Mouse (Mus musculus): ENCODE results near the gene Cmtm5. TPM values are rescaled to one million over a fixed set of nuclear protein-coding genes. Genes with fewer than 3 reads are reported as not detected.

Gene Cmtm5
- total and polyA plus RNA-seq, 2 experiments from 2014 or later, result 0.34 to 8.1 TPM

DNA sequence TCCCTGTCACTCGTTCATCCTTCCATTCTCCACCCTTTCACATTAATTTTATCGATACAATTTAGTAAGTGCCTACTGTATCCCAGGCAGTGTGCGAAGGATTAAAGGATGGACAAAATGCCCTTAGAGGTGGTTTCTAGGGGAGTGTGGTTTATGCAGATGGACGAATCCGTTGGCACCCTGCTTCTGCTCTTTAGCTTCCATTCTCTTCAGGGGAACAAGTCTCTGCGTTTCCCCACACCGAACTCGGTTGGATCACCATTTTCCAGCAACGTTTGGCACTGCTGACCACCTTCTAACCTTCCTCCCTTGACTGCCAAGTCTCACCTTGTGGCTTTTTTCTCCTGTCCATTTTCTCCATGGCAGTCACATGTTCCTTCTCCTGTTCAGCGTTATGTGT is 22.7 kb upstream of the Cmtm5 start:
- Histone ChIP-seq H3K27ac (ENCODE audit: low read depth) (no peak overlapping the region), H3K4me3 (ENCODE audit: low read depth, low read length) (peak overlapping the region; percentile 84), H3K27me3 (ENCODE audit: control insufficient read depth, insufficient read depth, low read length) (no peaks in the 10 kb centered on the region), H3K9me3 (replicated peaks; ENCODE audit: control insufficient read depth, low read length) (no peaks in the 10 kb centered on the region), H3K4me2 (ENCODE audit: low read depth, low read length) (peak overlapping the region; percentile 99), H3K36me3 (replicated peaks; ENCODE audit: control insufficient read depth, insufficient read depth, low read length) (0 out of 2 replicates have a peak, but pooled peaks cover 12% of the 10 kb centered on the region), H3K9ac (replicated peaks; ENCODE audit: low read depth, low read length) (peak overlapping the region; percentile 76; the same call in 1 of the 2 replicates), H3K4me1 (ENCODE audit: control insufficient read depth, insufficient read depth) (peaks cover 6% of the 10 kb centered on the region)
- 20% methylated on average over 10 of the region's 10 CpGs for WGBS
- ATAC-seq (ENCODE audit: insufficient read depth, low read depth) (0 out of 2 replicates have a peak, but pooled peaks have one; percentile 0), DNase-seq (ENCODE audit: low spot score) (no peak)
- TF ChIP-seq CTCF (IDR thresholded peaks at IDR 0.05; ENCODE audit: low read depth), result no peak
- TF ChIP-seq EP300 (IDR thresholded peaks at IDR 0.05; ENCODE audit: low read depth), result no peak

GRCm38 (mm10) chr14:54920076-54920685 is 15.9 kb upstream of the Cmtm5 start:
- ATAC-seq (ENCODE audit: insufficient read depth, low read depth), result no peak
- no peak for DNase-seq (ENCODE audit: low spot score)
- 81% methylated on average over 16 of the region's 16 CpGs for WGBS
- Histone ChIP-seq H3K9ac (replicated peaks; ENCODE audit: low read depth, low read length) (no peak overlapping the region), H3K27me3 (ENCODE audit: control insufficient read depth, insufficient read depth, low read length) (no peaks in the 10 kb centered on the region), H3K27ac (ENCODE audit: low read depth) (no peak overlapping the region), H3K36me3 (replicated peaks; ENCODE audit: control insufficient read depth, insufficient read depth, low read length) (0 out of 2 replicates have a peak, but pooled peaks cover 12% of the 10 kb centered on the region), H3K4me3 (ENCODE audit: low read depth, low read length) (no peak overlapping the region), H3K4me1 (ENCODE audit: control insufficient read depth, insufficient read depth) (peaks cover 3% of the 10 kb centered on the region; the same call in 1 of the 2 replicates), H3K9me3 (replicated peaks; ENCODE audit: control insufficient read depth, low read length) (no peaks in the 10 kb centered on the region), H3K4me2 (ENCODE audit: low read depth, low read length) (no peak overlapping the region)
- TF ChIP-seq EP300 (IDR thresholded peaks at IDR 0.05; ENCODE audit: low read depth) (no peak), CTCF (IDR thresholded peaks at IDR 0.05; ENCODE audit: low read depth) (no peak)

- WGBS, result 37% methylated on average over 7 of the region's 7 CpGs
- H3K9me3 ChIP-seq (replicated peaks; ENCODE audit: control insufficient read depth, low read length), result no peaks in the 10 kb centered on the region
- no peaks in the 10 kb centered on the region for H3K36me3 ChIP-seq (replicated peaks; ENCODE audit: control insufficient read depth, insufficient read depth, low read length)
- ATAC-seq (ENCODE audit: insufficient read depth, low read depth) (peak; percentile 66), DNase-seq (ENCODE audit: low spot score) (no peak)
- H3K4me1 ChIP-seq (ENCODE audit: control insufficient read depth, insufficient read depth), result peaks cover 3% of the 10 kb centered on the region; the same call in 1 of the 2 replicates
- no peak overlapping the region for H3K9ac ChIP-seq (replicated peaks; ENCODE audit: low read depth, low read length)
- peak overlapping the region; percentile 82 for H3K27ac ChIP-seq (ENCODE audit: low read depth)
- H3K4me3 ChIP-seq (ENCODE audit: low read depth, low read length), result peak overlapping the region; percentile 53
- H3K4me2 ChIP-seq (ENCODE audit: low read depth, low read length), result peak overlapping the region; percentile 81
- H3K27me3 ChIP-seq (ENCODE audit: control insufficient read depth, insufficient read depth, low read length), result no peaks in the 10 kb centered on the region
- TF ChIP-seq EP300 (IDR thresholded peaks at IDR 0.05; ENCODE audit: low read depth) (no peak; the same call in 1 of the 2 replicates), CTCF (IDR thresholded peaks at IDR 0.05; ENCODE audit: low read depth) (no peak)
Observed at GRCm38 (mm10) chr14:54924641-54925348, 11.3 kb upstream of the Cmtm5 start.

DNA sequence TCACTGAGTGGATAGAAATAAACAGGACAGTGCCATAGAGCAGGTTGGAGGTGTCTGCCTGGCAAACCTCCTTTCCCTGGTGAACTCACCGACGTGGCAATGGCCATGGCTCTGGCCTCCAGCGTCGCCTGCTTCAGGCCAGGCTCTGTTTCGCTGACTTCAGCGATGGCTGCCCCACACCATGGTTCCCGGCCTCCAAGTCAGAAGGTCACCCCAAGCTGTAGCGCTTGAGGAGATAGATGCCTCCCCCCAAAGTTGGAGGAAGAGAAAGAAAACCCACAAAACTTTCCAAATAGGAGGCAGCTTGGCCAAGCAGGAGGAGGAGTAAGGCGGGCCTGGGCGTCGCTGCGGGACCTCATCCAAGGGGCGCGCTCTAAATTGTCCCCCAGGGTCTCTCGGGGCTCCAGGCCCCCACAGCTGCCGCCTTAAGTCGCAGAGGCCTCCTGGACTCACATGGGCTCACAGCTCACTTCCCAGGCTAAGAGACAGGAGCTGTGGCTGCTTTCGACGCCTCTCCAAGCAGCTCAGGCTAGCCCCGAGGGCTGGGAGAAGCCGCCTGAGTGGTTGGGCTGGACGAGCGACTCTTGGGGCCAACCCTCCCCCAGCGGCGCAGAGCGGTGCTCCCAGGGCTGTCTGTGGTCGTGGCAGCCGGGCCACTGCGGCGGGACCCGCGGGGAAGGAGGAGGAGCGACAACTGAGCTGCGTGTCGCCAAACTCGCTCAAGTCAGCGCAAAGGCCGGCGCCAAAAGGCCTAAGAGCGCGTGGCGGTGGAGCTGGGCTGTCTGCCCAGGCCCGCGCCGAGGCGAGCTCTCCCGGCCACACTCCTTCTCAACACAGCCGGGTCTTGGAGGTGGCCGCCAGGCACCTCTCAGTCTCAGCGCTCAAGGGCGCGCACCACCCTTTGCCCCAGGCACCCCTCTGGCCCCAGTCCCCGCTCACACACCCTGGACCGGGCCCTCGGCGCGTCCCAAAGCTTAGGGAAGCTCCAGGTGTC is 10.4 kb upstream of the Cmtm5 start, which contains the start of gene Efs:
Gene Efs (minus strand): TSS at position 778 of the 994 bp plus-strand sequence.
- Histone ChIP-seq H3K27ac (ENCODE audit: low read depth) (peak within 1 kb of the TSS; percentile 82), H3K9me3 (replicated peaks; ENCODE audit: control insufficient read depth, low read length) (no peaks in the 10 kb centered on the region), H3K27me3 (ENCODE audit: control insufficient read depth, insufficient read depth, low read length) (no peaks in the 10 kb centered on the region), H3K4me1 (ENCODE audit: control insufficient read depth, insufficient read depth) (peaks cover 3% of the 10 kb centered on the region; the same call in 1 of the 2 replicates), H3K9ac (replicated peaks; ENCODE audit: low read depth, low read length) (peak within 1 kb of the TSS; percentile 63), H3K4me2 (ENCODE audit: low read depth, low read length) (peak within 1 kb of the TSS; percentile 81), H3K36me3 (replicated peaks; ENCODE audit: control insufficient read depth, insufficient read depth, low read length) (no peaks in the 10 kb centered on the region), H3K4me3 (ENCODE audit: low read depth, low read length) (peak within 1 kb of the TSS; percentile 53)
- TF ChIP-seq CTCF (IDR thresholded peaks at IDR 0.05; ENCODE audit: low read depth) (no peak), EP300 (IDR thresholded peaks at IDR 0.05; ENCODE audit: low read depth) (no peak)
- 9% methylated on average over 44 of the region's 57 CpGs for WGBS
- ATAC-seq (ENCODE audit: insufficient read depth, low read depth) (peak; percentile 69), DNase-seq (ENCODE audit: low spot score) (no peak)
